Mouse (Mus musculus) liver, adult 2 months (tissue): ENCODE results near the gene Itga2b.

ENCODE experiments used
- CTCF ChIP-seq: fragments of 200-500 bp; IDR thresholded peaks from 2 replicates; pipeline ENCODE4 v1.5.1; 2011; ENCODE audit warnings: low read depth, low read length, control low read depth
- POLR2A ChIP-seq: fragments of 200-500 bp; IDR thresholded peaks from 2 replicates; pipeline ENCODE4 v1.6.1; 2011; ENCODE audit warnings: low read length, control low read depth; ENCODE audit not compliant: insufficient read depth; ENCODE audit errors: extremely low read depth

GRCm38 (mm10) chr11:102465713-102466436 lies 4.0 kb downstream of the Itga2b start:
- TF ChIP-seq POLR2A (no peak), CTCF (no peak)
